Mouse (Mus musculus) liver, embryonic 14.5 days (tissue): ENCODE data around the gene Gde1. TPM values are rescaled to one million over a fixed set of nuclear protein-coding genes. Genes with fewer than 3 reads are reported as not detected.

ENCODE experiments used
- ATAC-seq: fragments of 200-750 bp; cut with Nextera tagmentation; 2 replicates; pipeline ENCODE4 v1.8.0; 2017; ENCODE audit warnings: moderate number of reproducible peaks, mild to moderate bottlenecking, moderate library complexity; ENCODE audit not compliant: insufficient read depth
- DNase-seq, 3 experiments: peaks; one replicate each; pipeline ENCODE4 v3.0.0-alpha.2; 2012 to 2013; ENCODE audit warnings: low read depth in 3 of 3, low spot score in 3 of 3
- H3K27ac ChIP-seq: fragments of 300-500 bp; sonication (generic); 2 replicates; pipeline ENCODE4 v1.5.1; 2014; ENCODE audit warnings: moderate library complexity, mild to moderate bottlenecking, control low read depth, inconsistent platforms
- H3K27me3 ChIP-seq: fragments of 300-500 bp; sonication (generic); 2 replicates; pipeline ENCODE4 v1.6.1; 2014; ENCODE audit warnings: mild to moderate bottlenecking, low read length, moderate library complexity; ENCODE audit not compliant: control insufficient read depth, insufficient read depth
- H3K36me3 ChIP-seq: fragments of 300-500 bp; sonication (generic); replicated peaks from 2 replicates; pipeline ENCODE4 v1.6.1; 2014; ENCODE audit warnings: low read depth; ENCODE audit not compliant: control insufficient read depth, insufficient read depth
- H3K4me1 ChIP-seq, 2 experiments: fragments of 200-500 bp in 1 of 2; fragments of 300-500 bp in 1 of 2; sonication (generic) in 1 of 2; replicated peaks; 2 replicates each; pipeline ENCODE4 v1.6.1; 2012 to 2014; ENCODE audit warnings: antibody characterized with exemption in 1 of 2, inconsistent platforms in 1 of 2, low read length in 1 of 2; ENCODE audit not compliant: control insufficient read depth in 2 of 2, insufficient read depth in 2 of 2
- H3K4me2 ChIP-seq: fragments of 300-500 bp; sonication (generic); 2 replicates; pipeline ENCODE4 v1.6.1; 2014; ENCODE audit warnings: low read depth, mild to moderate bottlenecking, control low read depth, moderate library complexity
- H3K4me3 ChIP-seq, 2 experiments: fragments of 200-500 bp in 1 of 2; fragments of 300-500 bp in 1 of 2; sonication (generic) in 1 of 2; 2 replicates each; pipeline ENCODE4 v1.5.1; 2012 to 2014; ENCODE audit warnings: low read depth in 2 of 2, low read length in 2 of 2, mild to moderate bottlenecking in 2 of 2, control low read depth in 1 of 2, inconsistent platforms in 1 of 2, moderate library complexity in 1 of 2; ENCODE audit not compliant: insufficient read depth in 1 of 2
- H3K9ac ChIP-seq: fragments of 300-500 bp; sonication (generic); replicated peaks from 2 replicates; pipeline ENCODE4 v1.6.1; 2014; ENCODE audit warnings: mild to moderate bottlenecking, control low read depth, moderate library complexity
- H3K9me3 ChIP-seq: fragments of 300-500 bp; sonication (generic); 2 replicates; pipeline ENCODE4 v1.6.1; 2016; ENCODE audit warnings: low read length, mixed read lengths; ENCODE audit not compliant: control insufficient read depth
- CTCF ChIP-seq: IDR thresholded peaks from 2 replicates; pipeline ENCODE4 v1.5.1; 2016; ENCODE audit warnings: antibody characterized with exemption, low read depth, control low read depth
- EP300 ChIP-seq: IDR thresholded peaks from 2 replicates; pipeline ENCODE4 v1.6.1; 2016; ENCODE audit warnings: antibody characterized with exemption, low read depth
- WGBS: fragments of 180-500 bp; shearing (Covaris S2); extraction: QIAGEN DNeasy Blood & Tissue Kit; methylation state at CpG from one replicate; pipeline ENCODE4 v1.1.7; 2014; ENCODE audit not compliant: insufficient replicate concordance; 5-methylcytosine and 5-hydroxymethylcytosine counted together
- polyA plus RNA-seq, 2 experiments: library from polyadenylated mRNA; depleted of rRNA in 1 of 2; stranded (reverse) in 1 of 2; unstranded in 1 of 2; fragments of >200 nt; fragmentation: Nextera tagmentation in 1 of 2; extraction: Ambion mirVana in 1 of 2; gene quantifications; 2 replicates each; pipeline versions ENCODE4 v1.2.1 to v1.2.3; 2012 to 2014

Gene Gde1
- polyA plus RNA-seq, 2 experiments, result 27.5 to 46.9 TPM

GRCm38 (mm10) chr7:118707216-118707615 lies 1.6 kb upstream of the Gde1 start:
- TF ChIP-seq CTCF (no peak), EP300 (no peak)
- DNase-seq, result no peak
- H3K4me1 ChIP-seq, result peaks cover 12 to 27% of the 10 kb centered on the region in 2 experiments
- H3K9me3 ChIP-seq, result no peaks in the 10 kb centered on the region
- no peak overlapping the region for H3K9ac ChIP-seq
- 60% methylated on average over 2 of the region's 2 CpGs for WGBS
- no peak overlapping the region for H3K4me2 ChIP-seq
- H3K27me3 ChIP-seq, result no peaks in the 10 kb centered on the region
- no peaks in the 10 kb centered on the region for H3K36me3 ChIP-seq
- ATAC-seq, result no peak
- no peak overlapping the region for H3K27ac ChIP-seq
- H3K4me3 ChIP-seq, result no peak overlapping the region

DNA sequence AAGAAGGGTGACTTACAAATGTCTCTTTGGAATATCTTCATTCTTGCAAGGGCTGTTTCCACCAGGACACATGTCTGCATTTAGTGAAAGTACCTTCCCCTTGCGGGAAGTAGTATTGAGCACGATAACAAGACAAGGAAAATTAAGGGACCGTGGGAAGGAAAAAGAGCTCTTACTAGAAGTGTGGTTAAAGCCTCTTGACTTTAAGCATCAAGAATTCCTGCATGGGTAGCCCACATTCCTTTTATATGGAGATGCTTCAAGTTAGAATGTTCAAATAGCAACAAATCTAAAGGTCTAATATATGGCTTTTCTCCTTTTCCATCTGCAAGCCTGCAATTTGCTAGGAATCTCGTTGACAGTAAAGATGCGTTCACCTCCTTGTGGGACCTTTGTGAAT lies 910 bp upstream of the Gde1 start:
- H3K27ac ChIP-seq, result no peak overlapping the region
- H3K4me2 ChIP-seq, result no peak overlapping the region
- no peaks in the 10 kb centered on the region for H3K36me3 ChIP-seq
- no peak overlapping the region for H3K9ac ChIP-seq
- no peak for TF ChIP-seq CTCF
- no peak for TF ChIP-seq EP300
- no peak for DNase-seq
- H3K27me3 ChIP-seq, result no peaks in the 10 kb centered on the region
- ATAC-seq, result no peak
- H3K4me1 ChIP-seq, result peaks cover 12 to 25% of the 10 kb centered on the region in 2 experiments
- 83% methylated on average over 5 of the region's 5 CpGs for WGBS
- no peaks in the 10 kb centered on the region for H3K9me3 ChIP-seq
- no peak overlapping the region for H3K4me3 ChIP-seq

- DNase-seq (no peak), ATAC-seq (no peak)
- H3K27me3 ChIP-seq, result no peaks in the 10 kb centered on the region
- H3K4me3 ChIP-seq, result peak overlapping the region; percentile 77 to 78; a peak in 3 of 4 replicates
- WGBS, result 52% methylated on average over 6 of the region's 6 CpGs
- peak overlapping the region; percentile 66 for H3K4me2 ChIP-seq
- peaks cover 12 to 25% of the 10 kb centered on the region in 2 experiments for H3K4me1 ChIP-seq
- H3K9ac ChIP-seq, result peak overlapping the region; percentile 77
- no peak overlapping the region for H3K27ac ChIP-seq
- H3K9me3 ChIP-seq, result no peaks in the 10 kb centered on the region
- TF ChIP-seq CTCF, result no peak
- no peak for TF ChIP-seq EP300
- no peaks in the 10 kb centered on the region for H3K36me3 ChIP-seq
These were observed 473 bp upstream of the Gde1 start for GRCm38 (mm10) chr7:118706051-118706450.

DNA sequence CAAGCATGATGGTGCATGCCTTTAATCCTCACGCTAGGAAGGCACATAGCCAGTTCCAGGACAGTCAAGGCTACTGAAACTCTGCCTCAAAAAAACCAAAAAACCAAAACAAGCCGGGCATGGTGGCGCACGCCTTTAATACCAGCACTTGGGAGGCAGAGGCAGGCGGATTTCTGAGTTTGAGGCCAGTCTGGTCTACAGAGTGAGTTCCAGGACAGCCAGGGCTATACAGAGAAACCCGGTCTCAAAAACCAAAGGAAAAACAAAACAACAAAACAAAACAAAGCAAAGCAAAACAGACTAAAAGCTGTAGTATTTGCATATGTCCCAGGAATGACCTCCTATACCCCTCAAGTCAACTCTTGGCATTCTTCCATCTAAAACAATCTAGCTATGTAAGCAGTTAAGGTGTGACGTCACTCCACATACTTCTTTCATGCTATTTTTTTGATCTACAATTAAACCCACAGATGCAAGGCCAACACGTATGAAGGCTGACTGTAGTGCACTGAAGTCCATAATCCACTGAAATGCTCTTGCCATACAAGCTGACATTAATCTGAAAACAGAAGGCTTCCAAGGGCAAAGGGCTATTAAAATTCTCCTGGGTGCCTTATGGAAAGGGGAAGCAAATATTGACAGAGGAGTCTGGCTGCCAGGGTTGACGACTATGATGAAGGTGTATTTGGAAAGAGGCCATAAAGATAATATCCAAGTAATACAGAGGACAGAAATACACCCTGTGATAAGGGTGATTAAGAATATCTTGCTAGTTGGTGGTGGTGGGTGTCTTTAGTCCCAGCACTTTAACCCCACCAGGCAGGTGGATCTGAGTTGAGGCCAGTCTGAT lies 1.4 kb downstream of the Gde1 start:
- no peaks in the 10 kb centered on the region for H3K27me3 ChIP-seq
- 59% methylated on average over 9 of the region's 9 CpGs for WGBS
- ATAC-seq (no peak), DNase-seq (peak in 1 of 3 experiments; percentile 11)
- H3K4me3 ChIP-seq, result peak overlapping the region; percentile 77 to 78
- TF ChIP-seq CTCF, result no peak
- TF ChIP-seq EP300, result no peak
- peak overlapping the region; percentile 53 for H3K27ac ChIP-seq
- peaks cover 12 to 25% of the 10 kb centered on the region in 2 experiments for H3K4me1 ChIP-seq
- H3K9ac ChIP-seq, result peak overlapping the region; percentile 77
- H3K9me3 ChIP-seq, result no peaks in the 10 kb centered on the region
- H3K4me2 ChIP-seq, result peak overlapping the region; percentile 66
- no peaks in the 10 kb centered on the region for H3K36me3 ChIP-seq

DNA sequence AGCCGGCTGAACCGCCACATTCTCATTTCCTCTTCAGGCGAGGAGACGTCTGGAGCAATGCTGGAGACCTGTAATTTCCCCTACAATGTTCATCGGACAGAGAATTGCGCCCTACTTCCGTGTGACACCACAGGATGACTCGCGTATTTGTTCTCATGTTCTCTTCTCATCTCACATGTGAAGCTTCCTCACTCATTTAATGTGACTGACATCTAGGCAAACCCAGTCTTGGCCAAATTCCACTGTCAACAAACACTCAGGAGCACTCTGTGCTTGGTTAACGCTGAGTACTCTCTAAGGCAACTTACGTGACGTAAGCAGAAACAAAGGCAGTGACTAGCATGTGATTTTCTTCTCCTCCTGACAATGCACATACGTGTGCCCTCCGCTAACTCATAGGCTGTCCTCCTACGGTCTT lies 2.4 kb downstream of the Gde1 start:
- H3K4me2 ChIP-seq, result peak overlapping the region; percentile 66
- H3K4me3 ChIP-seq, result no peak overlapping the region
- ATAC-seq (no peak), DNase-seq (peak in 1 of 3 experiments; percentile 39)
- H3K9me3 ChIP-seq, result no peaks in the 10 kb centered on the region
- H3K4me1 ChIP-seq, result peaks cover 12 to 27% of the 10 kb centered on the region in 2 experiments
- TF ChIP-seq CTCF (no peak), EP300 (no peak)
- no peak overlapping the region for H3K9ac ChIP-seq
- H3K36me3 ChIP-seq, result peaks cover 4% of the 10 kb centered on the region
- H3K27ac ChIP-seq, result no peak overlapping the region
- WGBS, result 78% methylated on average over 15 of the region's 15 CpGs
- H3K27me3 ChIP-seq, result no peaks in the 10 kb centered on the region
